Mouse (Mus musculus): ENCODE measurements around the gene Hmcn1. TPM values are rescaled to one million over a fixed set of nuclear protein-coding genes. Genes with fewer than 3 reads are reported as not detected.
A peak's percentile ranks its signal among the peaks of the same experiment; 100 is the strongest.

The Hmcn1 gene
- 1 to 10 TPM; 3.5 to 5.4 TPM for total RNA-seq (2021)
- long read RNA-seq, experiment 1, partial matches to known transcripts = 1 of 2 reads
- long read RNA-seq, experiment 1, other reads (novel, unspliced or antisense) = 1 of 2 reads
- long read RNA-seq, experiment 2 = 0 reads

DNA sequence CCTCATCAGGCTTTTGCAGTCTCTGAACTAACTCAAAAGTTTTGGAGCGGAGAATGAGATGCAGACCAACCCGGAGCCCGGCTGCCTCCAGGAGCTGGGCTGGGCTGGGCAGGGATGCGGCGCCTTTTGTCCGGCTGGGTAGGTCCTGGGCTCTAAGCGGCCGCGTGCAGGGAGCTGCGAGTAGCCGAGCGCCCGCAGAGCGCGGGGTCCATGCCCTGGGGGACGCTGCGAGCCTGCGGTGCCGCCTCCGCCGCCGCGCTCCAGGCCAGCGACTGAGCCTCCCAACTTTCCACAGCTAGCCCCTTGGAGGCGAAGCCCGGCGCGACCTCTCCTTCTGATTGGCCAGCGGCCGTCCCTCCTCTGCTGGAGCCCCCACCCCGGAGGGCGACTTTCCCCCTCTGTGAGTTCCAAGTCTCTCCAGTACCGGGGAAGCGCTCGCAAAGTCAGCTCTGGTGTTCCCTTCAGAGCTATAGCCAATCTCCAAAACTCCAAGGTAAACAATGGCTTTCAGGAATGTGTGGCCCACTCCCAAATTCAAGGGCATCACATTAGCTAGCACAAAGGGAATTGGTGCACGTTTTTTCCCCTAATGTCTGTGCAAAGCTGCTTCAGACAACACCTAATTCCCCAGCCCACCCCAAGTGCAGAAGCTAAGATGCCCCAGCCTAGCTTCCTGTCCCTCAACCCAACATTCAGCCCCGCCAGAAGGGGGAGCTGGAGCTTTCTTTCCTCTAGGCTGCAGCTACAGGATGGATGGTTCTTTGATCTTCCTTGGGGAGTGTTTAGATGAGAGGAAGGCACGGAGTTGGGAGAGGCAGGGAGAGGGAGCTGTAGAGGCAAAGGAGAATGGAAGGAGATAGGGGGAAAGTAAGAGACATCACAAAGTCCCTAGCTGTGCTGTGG lies at the start of gene Hmcn1:
Hmcn1 (minus strand) TSS at position 274 of the 903 bp plus-strand sequence.
- intact Hi-C loops (cut with DNase I) = no loop called here
- DNase-seq (ENCODE audit: low spot score in 2 of 2) = no peak

DNA sequence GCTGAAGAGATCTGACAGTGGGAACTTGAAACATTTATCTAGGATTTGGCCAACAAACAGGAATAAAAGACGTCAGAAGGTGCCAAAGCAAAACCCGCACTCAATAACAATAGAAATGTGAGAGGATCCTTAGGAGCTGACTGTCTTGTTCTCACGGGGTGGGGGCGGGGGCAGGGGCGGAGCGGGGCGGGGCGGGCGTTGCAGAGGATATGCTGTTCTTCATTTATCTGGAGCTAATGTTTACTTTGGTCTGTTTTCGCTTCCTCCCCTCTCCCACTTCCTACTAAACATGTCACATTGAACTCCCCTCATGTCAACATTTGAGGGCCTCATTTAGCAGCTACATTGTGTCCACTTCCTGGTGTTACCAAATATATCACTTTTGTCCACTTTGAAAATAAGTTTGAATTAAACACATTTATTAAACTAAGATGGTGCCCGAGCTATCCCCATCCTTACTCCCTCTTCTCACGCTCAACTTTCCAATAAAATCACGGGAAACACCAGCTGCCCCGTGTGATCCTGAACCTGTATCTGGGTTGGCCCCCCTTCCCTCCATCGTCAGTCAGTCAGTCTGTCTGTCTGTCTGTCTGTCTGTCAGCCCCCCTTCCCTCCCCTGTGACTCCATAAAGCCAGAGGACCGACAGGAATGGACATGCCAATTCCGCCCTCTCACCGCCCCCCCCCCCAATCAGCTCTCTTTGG lies 47.9 kb upstream of the Hmcn1 start:
- intact Hi-C loops (cut with DNase I) = no loop called here
- DNase-seq (ENCODE audit: low spot score in 2 of 2) = no peak

DNA sequence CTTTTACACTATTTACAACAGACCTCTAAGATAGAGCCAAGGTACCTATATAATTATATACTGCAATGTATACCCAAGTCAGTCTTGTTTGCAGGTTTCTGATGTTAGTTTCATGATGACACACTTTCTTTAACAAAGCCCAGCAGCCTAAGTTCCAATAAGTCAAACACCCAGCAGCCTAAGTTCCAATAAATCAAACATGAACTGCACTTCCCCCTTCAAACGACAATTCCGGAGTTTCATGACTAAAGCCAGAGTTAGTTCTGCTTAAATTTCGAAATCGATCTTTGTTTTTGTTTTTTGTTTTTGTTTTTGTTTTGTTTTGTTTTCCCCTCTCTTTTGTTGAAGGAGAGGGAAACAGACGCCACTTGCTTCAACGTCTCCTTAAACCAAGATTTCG lies 47.1 kb upstream of the Hmcn1 start:
- DNase-seq (ENCODE audit: low spot score in 2 of 2) = no peak
- intact Hi-C loops (cut with DNase I) = no loop called here

DNA sequence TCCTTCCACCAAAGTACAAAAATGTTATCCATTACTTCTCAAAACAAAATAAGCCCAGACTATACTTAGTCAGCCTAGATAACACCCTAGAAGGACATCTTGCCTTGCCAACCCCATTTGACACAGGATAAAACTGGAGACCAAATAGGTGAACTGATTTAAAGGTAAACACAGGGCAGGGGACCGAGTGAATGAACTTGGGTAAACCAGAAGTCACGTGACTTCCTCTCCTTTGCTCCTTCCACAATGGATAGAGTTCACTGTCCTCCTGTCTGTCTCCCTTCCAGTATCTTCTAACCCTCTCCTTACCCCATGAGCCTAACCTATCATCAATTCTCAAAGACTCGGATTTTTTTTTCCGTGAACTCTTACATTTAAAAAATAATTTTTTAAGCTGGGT lies 46.0 kb upstream of the Hmcn1 start:
- DNase-seq (ENCODE audit: low spot score in 2 of 2) = no peak
- intact Hi-C loops (cut with DNase I) = loop anchor here (5.0 kb wide), 1 partner anchor 313 kb away; no protein-coding TSS in a partner anchor

DNA sequence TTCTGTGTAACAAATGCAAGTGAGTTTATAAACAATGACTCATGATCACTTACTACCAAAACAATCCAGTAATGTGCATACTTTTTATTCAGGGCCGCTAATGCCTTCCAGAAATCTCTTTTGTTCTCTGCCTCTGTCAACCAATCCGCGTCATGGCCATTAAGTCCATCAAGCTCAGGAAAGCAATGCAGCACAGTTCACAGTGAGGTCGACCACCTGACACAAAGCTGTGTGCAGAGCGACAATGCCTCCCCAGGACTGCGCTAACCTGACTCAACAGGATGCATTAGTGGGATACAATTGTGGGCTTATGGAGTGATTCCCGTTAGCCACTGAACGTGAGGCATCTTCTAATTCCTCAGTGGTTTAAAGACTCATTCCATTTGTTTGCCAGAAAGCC lies 45.3 kb upstream of the Hmcn1 start:
- intact Hi-C loops (cut with DNase I) = loop anchor here (5.0 kb wide), 1 partner anchor 314 kb away; no protein-coding TSS in a partner anchor
- DNase-seq (ENCODE audit: low spot score in 2 of 2) = no peak

DNA sequence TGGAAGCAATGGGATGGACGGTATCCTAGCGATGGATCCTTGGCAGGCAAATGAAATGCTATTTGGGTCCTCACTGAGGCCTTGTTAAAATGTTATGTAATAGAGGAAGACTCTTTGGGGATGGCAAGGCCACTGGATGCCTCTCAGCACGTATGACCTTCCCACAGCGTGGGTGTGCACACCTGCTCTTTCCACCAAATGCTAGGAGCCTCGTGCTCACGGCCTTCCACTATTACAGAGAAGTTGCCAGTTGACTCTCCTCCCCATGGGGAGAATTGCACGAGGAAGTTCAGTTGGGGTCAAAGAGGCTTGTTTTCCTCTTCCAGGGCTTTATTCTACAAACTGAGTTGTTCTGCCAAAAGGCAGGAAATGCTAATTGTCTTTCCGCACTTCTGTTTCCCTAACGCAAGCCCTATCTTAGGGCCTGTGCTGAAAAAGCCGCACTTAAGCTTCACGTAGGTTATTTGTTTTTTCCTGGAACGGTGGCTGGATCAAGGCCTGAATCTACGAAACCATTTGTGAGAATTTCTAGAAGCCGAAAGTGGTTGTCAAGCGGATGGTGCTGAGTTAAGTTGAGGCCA lies 43.3 kb upstream of the Hmcn1 start:
- intact Hi-C loops (cut with DNase I) = loop anchor here (5.0 kb wide), 1 partner anchor 316 kb away; no protein-coding TSS in a partner anchor
- no peak for DNase-seq (ENCODE audit: low spot score in 2 of 2)

DNA sequence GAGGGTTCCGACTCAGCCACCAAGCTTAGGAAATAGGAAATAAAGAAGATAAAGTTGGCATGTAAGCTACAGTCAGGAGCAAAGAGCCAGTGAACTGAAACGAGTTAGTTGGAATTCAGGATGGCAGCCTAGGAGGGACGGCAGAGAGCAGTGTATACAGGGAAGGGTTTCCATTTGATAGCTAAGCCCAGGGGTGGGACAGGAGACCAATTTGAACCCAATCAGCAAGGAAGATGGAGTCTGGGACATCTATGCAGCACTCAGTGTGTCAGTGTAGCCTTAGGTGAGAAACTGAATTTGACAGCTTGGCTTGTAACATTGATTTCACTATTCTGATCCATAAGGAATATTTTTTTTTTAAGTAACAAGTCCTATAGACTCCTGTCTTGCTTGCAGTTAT lies 42.5 kb upstream of the Hmcn1 start:
- intact Hi-C loops (cut with DNase I) = loop anchor here (5.0 kb wide), 1 partner anchor 317 kb away; no protein-coding TSS in a partner anchor
- no peak for DNase-seq (ENCODE audit: low spot score in 2 of 2)

DNA sequence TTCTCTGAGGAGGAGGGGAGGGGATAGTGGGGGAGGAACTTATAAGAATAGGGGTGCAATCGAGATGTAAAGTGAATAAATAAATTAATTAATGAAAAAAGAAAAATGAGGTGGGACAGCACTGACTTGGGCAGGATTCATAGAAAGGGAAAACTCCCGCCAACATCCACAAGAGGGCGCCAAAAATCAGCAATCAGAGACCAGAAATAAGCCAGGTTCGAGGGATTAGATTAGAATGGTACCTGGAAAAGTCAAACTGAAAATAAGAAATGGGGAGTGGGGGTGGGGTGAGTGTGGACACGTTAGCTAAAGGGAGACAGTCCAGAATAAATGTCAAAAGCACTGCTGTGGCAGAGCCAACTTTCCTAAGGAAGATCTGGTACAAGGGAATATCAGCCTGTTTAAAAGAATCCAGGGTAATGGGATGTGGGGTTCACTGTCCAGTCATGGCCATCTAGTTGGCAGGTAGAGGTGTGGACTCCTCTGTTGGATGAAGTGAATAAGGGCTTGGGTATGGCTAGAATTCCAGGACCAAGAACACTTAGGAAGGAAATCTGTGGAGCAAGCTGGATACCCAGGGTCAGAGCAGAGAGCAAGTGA lies 41.9 kb upstream of the Hmcn1 start:
- intact Hi-C loops (cut with DNase I) = loop anchor here (5.0 kb wide), 1 partner anchor 317 kb away; no protein-coding TSS in a partner anchor
- peak; percentile 66 to 81 for DNase-seq (ENCODE audit: low spot score in 2 of 2)

DNA sequence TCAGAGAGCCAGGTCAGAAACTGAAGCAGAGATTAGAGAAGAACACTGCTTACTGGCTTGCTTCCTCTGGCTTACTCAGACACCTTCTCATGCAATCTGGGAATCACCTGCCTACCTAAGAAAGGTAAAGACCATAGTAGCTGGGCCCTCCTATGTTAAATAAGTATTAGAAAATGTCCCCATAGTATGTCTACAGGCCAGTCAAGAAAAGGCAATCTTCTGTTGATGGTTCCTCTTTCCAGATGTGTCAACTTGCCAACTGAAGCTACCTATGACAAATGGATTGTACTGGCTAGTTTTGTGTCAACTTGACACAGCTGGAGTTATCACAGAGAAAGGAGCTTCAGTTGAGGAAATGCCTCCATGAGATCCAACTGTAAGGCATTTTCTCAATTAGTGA lies 40.1 kb upstream of the Hmcn1 start:
- intact Hi-C loops (cut with DNase I) = no loop called here
- DNase-seq (ENCODE audit: low spot score in 2 of 2) = no peak

DNA sequence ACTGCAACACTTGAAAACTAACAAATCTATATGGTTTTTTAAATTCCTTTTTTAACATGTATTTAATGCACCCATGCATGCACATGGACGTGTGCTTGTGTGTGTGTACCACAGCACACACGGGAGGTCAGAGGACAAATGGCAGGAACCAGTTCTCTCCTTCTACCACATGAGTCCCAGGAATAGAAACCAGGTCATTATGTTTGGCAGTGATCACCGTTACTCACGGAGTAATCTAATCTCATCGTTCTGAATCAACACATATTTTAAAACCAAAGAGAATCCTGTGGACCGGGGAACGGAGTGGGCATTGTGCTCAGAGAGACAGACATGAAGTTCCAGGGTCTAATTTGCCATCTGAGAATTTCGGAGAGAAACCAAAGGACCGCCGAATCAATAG lies 38.3 kb upstream of the Hmcn1 start:
- intact Hi-C loops (cut with DNase I) = no loop called here

DNA sequence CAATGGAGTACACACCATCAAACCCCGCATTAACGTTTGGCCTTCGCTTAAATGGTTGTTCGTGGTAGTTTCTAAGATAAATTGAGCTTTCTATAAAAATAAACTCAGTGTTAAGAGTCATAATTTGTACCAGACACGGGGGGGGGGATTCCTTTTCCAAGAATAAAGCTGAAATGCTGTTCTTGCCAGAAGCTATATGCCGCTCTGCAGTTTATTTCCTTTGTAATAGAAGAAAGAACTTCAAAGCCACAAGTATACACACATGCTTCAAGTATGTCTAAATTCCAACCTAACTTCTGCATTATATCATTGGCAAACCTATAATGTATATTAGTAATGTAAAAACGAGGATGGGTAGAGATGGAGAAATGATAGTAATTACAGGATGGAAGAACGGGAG lies 37.9 kb upstream of the Hmcn1 start:
- DNase-seq (ENCODE audit: low spot score in 2 of 2) = no peak
- intact Hi-C loops (cut with DNase I) = no loop called here

More for the DNA sequence above, 38.3 kb upstream of the Hmcn1 start:
- no peak for DNase-seq (ENCODE audit: low spot score in 2 of 2)

DNA sequence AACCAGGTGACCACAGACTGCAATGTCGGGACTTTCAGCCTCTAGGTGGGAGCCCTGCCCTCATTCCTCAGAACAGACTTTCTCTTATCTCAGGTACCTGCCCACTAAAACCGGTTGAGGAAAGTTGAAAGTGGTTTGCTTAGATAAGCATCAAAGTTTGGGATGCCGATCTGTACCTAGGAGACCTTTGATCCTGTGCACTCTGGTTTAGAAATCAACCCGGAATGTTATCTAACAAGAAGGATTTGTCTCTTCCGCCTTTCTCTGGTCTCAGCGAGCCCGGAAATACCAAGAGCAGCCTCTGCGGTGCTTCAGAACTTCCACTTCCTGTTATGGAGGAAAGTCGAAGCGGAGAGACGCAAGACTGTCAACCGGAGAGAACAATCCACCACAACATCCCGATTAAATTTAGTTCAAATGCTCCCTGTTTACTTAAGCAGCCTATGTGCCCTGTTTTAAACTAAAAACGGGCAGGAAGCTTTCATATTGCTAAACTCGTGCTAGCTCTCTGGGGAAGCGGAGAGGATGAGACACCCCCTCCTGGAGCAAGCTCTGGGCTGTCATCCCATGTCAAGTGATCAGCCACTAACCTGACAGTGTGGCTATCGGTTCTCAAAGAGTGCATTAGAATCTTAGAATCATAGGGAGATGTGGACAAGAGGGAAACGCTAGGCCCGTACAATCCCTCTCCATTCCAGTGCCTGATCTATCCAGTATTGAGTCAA lies 32.0 kb upstream of the Hmcn1 start:
- DNase-seq (ENCODE audit: low spot score in 2 of 2) = no peak
- intact Hi-C loops (cut with DNase I) = no loop called here

DNA sequence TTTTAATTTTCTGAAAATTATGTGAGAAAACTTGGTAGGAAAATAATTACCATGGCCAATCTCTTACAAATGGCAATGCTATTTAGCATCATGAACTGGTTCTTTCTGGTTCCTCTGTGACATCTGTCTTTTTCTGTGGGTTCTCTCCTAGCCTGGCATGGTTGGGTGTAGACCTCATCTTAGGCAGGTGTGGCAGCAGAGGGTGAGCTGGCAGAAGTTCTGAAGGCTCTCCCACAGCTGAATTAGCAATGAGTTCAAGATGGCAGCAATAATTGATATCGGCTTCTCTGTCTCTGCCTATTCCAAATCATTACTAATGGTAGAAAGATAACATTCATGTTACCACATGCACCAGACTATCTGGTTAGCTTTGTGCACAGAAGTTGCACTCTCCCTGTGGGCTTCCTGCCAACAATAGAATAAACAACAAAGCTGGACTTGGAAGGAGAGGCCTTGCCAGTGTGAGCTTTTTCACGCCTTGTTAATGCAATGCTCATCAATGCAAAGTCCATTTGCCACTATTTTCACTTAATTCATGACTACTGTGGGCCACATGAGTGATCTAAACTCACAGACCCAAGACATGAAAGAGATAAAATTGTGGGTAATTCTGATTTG lies 26.1 kb upstream of the Hmcn1 start:
- intact Hi-C loops (cut with DNase I) = no loop called here
- no peak for DNase-seq (ENCODE audit: low spot score in 2 of 2)

DNA sequence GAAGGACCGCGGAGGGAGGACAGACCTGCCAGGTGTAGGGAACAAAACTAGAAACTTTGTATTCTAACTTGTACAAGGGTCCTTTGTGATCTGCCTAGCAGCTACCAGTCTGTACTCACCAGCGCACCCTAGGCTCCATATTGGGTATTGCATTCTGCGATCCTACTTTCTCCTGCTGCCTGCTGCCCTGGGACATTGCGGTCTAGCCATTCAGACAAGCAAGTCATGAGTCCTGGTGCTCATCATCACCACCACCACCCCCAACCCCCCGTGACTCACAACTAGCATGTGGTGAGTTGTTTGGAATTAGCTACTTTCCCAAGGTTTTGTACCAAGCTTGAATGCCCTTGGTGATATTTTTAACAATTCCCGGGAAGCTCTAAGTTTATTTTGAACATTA lies 17.8 kb upstream of the Hmcn1 start:
- intact Hi-C loops (cut with DNase I) = no loop called here
- peak; percentile 57 to 59 for DNase-seq (ENCODE audit: low spot score in 2 of 2)

DNA sequence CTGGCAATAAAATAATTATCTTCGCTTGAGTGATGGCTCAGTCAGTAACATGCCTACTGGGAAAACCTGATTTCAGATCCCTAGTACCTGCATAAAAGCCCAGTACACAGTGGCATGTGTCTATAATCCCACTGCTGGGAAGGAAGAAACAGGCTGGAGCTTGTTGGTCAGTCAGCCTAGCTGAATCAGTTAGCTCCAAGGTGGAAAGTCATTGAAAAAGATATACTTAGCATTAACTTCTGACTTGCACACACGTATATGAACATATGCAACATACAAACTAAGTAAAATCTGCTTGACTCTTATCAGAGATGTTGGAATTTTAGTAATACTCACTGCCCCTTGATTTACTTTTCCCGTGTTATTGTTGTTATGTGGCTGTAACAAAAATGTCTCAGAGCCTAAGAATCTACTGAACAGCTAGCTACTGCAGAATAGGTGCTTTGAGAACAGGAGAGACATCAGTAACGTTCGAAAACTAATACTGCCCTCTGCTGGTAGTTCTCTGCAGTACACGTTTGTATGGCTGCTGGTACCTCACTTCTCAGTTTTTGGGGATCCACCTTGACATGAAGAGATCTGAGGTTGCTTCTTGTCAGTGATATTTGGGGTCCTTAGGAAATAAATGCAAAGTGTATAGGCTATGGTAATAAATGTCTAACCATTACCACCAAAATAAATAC lies 16.0 kb upstream of the Hmcn1 start:
- intact Hi-C loops (cut with DNase I) = loop anchor here (2.0 to 10.0 kb wide), 3 partner anchors 84 to 468 kb away; no protein-coding TSS in a partner anchor
- DNase-seq (ENCODE audit: low spot score in 2 of 2) = peak; percentile 80 to 88

DNA sequence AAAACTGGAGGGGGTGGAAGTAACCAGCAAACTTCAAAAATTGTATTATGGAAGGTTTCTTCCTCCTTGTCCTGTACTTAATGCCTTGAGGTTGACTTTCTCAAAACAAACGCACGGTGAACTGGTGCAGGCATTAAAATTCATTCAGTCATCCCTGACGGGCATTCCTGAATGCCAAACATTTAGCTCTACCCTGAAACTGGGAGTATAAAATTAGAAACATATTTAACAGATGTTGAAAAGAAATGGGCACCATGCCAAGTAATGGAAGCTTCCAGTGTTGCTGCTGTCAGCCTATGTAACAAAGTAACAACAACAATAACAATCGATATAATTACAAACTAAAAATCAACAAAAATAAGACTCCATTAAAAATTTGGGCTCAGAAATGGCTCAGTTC lies 14.5 kb upstream of the Hmcn1 start:
- intact Hi-C loops (cut with DNase I) = loop anchor here (2.0 to 10.0 kb wide), 3 partner anchors 83 to 467 kb away; no protein-coding TSS in a partner anchor
- no peak for DNase-seq (ENCODE audit: low spot score in 2 of 2)

DNA sequence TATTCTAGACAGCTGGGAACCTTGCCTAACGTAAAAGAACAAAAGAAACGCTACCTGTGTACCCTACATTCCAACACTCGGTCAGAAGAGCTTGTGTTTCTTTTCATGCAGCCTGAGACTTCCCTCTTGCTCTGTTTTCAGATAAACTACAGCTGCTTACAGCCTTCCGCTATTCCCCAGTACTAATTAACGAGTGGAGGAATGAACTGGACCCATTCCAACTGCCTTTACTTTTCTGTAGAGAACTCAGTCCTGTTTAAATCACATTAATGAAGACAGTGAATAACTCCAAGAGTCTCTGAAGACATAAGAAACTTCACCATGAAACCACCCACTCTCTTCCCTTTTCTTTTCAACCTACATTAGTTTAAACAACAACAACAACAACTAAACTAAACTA lies 10.8 kb upstream of the Hmcn1 start:
- intact Hi-C loops (cut with DNase I) = loop anchor here (10.0 kb wide), 1 partner anchor 79 kb away; no protein-coding TSS in a partner anchor
- DNase-seq (ENCODE audit: low spot score in 2 of 2) = no peak

Data from left cerebral cortex, postnatal 14 days (tissue).